Mouse (Mus musculus) spleen, adult 2 months (tissue): ENCODE results near the gene Igsf10.

Experiments used
- CTCF ChIP-seq: fragments of 200-500 bp; IDR thresholded peaks from 2 replicates; pipeline ENCODE4 v1.5.1; 2011; ENCODE audit warnings: mild to moderate bottlenecking, inconsistent platforms; ENCODE audit not compliant: insufficient read depth, insufficient read length, insufficient replicate concordance; ENCODE audit errors: extremely low read depth
- POLR2A ChIP-seq: fragments of 200-500 bp; IDR thresholded peaks from 2 replicates; pipeline ENCODE4 v1.6.1; 2011; ENCODE audit warnings: low read depth, low read length, inconsistent platforms

GRCm38 (mm10) chr3:59343026-59343425 is 1.2 kb downstream of the Igsf10 start:
- TF ChIP-seq POLR2A (no peak), CTCF (no peak)
